12 mouse cellular contexts compared by ENCODE assay signal in genomic region chr13:53592755-53593154, GRCm38 (mm10).
DNase-seq lines count a peak whose midpoint lies in the region; ATAC-seq and TF ChIP-seq lines count a peak whose summit lies in the region.
"Had no signal": no experiment of that assay in that cellular context is flagged by ENCODE, and none has a peak within 500 bp of the region (broad histone marks: within the 10 kb centered on the region; RNA-seq: fewer than 3 reads in every experiment).

No protein-coding gene starts in this region.

- DNase-seq in embryonic facial prominence, embryonic 11.5 days (ENCODE audit: low spot score) = peak; percentile 64
- DNase-seq in embryonic facial prominence, embryonic 10.5 days (ENCODE audit: low spot score) = no peak
- DNase-seq in kidney, postnatal 4 days = peak; percentile 21 to 24
- DNase-seq in kidney, adult 8-10 months = no peak
- DNase-seq in urinary bladder, postnatal 14 days (ENCODE audit: low spot score) = peak; percentile 30
- DNase-seq in urinary bladder, adult 2 months (ENCODE audit: low spot score) = no peak
- peak; percentile 22 for DNase-seq in stomach, postnatal 0 days (ENCODE audit: low spot score)
- DNase-seq in gastrocnemius, postnatal 4 days (ENCODE audit: low spot score in 2 of 2) = no peak
- DNase-seq: B cell, adult 2 months; gastrocnemius, postnatal 10 days had no signal

- no peak overlapping the region for H3K27ac ChIP-seq in embryonic facial prominence, embryonic 11.5 days (replicated peaks; ENCODE audit: low read depth, low read length)
- H3K27ac ChIP-seq in embryonic facial prominence, embryonic 10.5 days (replicated peaks) = no peak overlapping the region
- H3K27ac ChIP-seq in stomach, postnatal 0 days (replicated peaks) = no peak overlapping the region
- H3K27ac ChIP-seq: embryonic facial prominence, embryonic 13.5 days; stomach, embryonic 15.5 days had no signal

- H3K9me3 ChIP-seq in embryonic facial prominence, embryonic 11.5 days (replicated peaks; ENCODE audit: control insufficient read depth, low read length) = no peaks in the 10 kb centered on the region
- no peaks in the 10 kb centered on the region for H3K9me3 ChIP-seq in embryonic facial prominence, embryonic 10.5 days
- H3K9me3 ChIP-seq in stomach, postnatal 0 days (ENCODE audit: control insufficient read depth, low read length) = no peaks in the 10 kb centered on the region
- H3K9me3 ChIP-seq: embryonic facial prominence, embryonic 13.5 days; stomach, embryonic 15.5 days had no signal

- peak; percentile 70 for TF ChIP-seq CTCF in stomach, postnatal 0 days (IDR thresholded peaks at IDR 0.05; ENCODE audit: low read depth)

- H3K27me3 ChIP-seq in embryonic facial prominence, embryonic 11.5 days (ENCODE audit: control insufficient read depth, insufficient read depth, low read length) = no peaks in the 10 kb centered on the region
- peaks cover 11% of the 10 kb centered on the region; the same call in 1 of the 2 replicates for H3K27me3 ChIP-seq in embryonic facial prominence, embryonic 10.5 days (replicated peaks; ENCODE audit: low read depth, poor library complexity, severe bottlenecking)
- no peaks in the 10 kb centered on the region for H3K27me3 ChIP-seq in stomach, postnatal 0 days (ENCODE audit: control insufficient read depth, insufficient read depth, low read length)
- H3K27me3 ChIP-seq: stomach, embryonic 15.5 days had no signal

- H3K9ac ChIP-seq in embryonic facial prominence, embryonic 11.5 days (replicated peaks; ENCODE audit: low read length) = no peak overlapping the region
- H3K9ac ChIP-seq in stomach, postnatal 0 days (ENCODE audit: low read length) = no peak overlapping the region
- H3K9ac ChIP-seq: embryonic facial prominence, embryonic 13.5 days; stomach, embryonic 15.5 days had no signal

- 11% methylated on average over 5 of the region's 5 CpGs for WGBS in embryonic facial prominence, embryonic 11.5 days
- 12% methylated on average over 5 of the region's 5 CpGs for WGBS in embryonic facial prominence, embryonic 10.5 days
- WGBS in stomach, postnatal 0 days = 13% methylated on average over 5 of the region's 5 CpGs

- TF ChIP-seq EP300 in stomach, postnatal 0 days (optimal IDR thresholded peaks at IDR 0.05) = no peak

- H3K4me2 ChIP-seq in embryonic facial prominence, embryonic 11.5 days (ENCODE audit: low read depth, low read length) = no peak overlapping the region
- H3K4me2 ChIP-seq in stomach, postnatal 0 days (replicated peaks; ENCODE audit: low read depth) = no peak overlapping the region
- H3K4me2 ChIP-seq: embryonic facial prominence, embryonic 13.5 days; stomach, embryonic 15.5 days had no signal

- H3K36me3 ChIP-seq in embryonic facial prominence, embryonic 11.5 days (replicated peaks; ENCODE audit: control insufficient read depth, insufficient read depth, low read depth, low read length) = no peaks in the 10 kb centered on the region
- H3K36me3 ChIP-seq in embryonic facial prominence, embryonic 10.5 days (replicated peaks) = no peaks in the 10 kb centered on the region
- no peaks in the 10 kb centered on the region for H3K36me3 ChIP-seq in stomach, postnatal 0 days (ENCODE audit: control insufficient read depth, insufficient read depth, low read length)
- H3K36me3 ChIP-seq: embryonic facial prominence, embryonic 13.5 days; stomach, embryonic 15.5 days had no signal

- H3K4me1 ChIP-seq in embryonic facial prominence, embryonic 11.5 days (ENCODE audit: control insufficient read depth, insufficient read depth, low read length) = peaks cover 2% of the 10 kb centered on the region; the same call in 1 of the 2 replicates
- H3K4me1 ChIP-seq in embryonic facial prominence, embryonic 10.5 days = peaks cover 35% of the 10 kb centered on the region
- H3K4me1 ChIP-seq in stomach, postnatal 0 days (replicated peaks; ENCODE audit: control insufficient read depth, insufficient read depth) = no peaks in the 10 kb centered on the region
- H3K4me1 ChIP-seq: stomach, embryonic 15.5 days had no signal

- ATAC-seq in embryonic facial prominence, embryonic 11.5 days (replicated peaks; ENCODE audit: insufficient number of reproducible peaks, low FRiP score, low TSS enrichment, low read depth) = no peak
- no peak for ATAC-seq in stomach, postnatal 0 days (ENCODE audit: low FRiP score, low TSS enrichment)

- no peak overlapping the region for H3K4me3 ChIP-seq in embryonic facial prominence, embryonic 11.5 days (ENCODE audit: low read depth, low read length)
- no peak overlapping the region for H3K4me3 ChIP-seq in embryonic facial prominence, embryonic 10.5 days
- H3K4me3 ChIP-seq in stomach, postnatal 0 days (ENCODE audit: low read depth, low read length) = no peak overlapping the region
- H3K4me3 ChIP-seq: embryonic facial prominence, embryonic 13.5 days; stomach, embryonic 15.5 days had no signal

Comparison
In these comparisons a context has a peak if more than half of its experiments do, and no peak if none do; other contexts are left out.
1. DNase-seq: peak in embryonic facial prominence, embryonic 11.5 days (single experiment), kidney, postnatal 4 days (2 of 2), urinary bladder, postnatal 14 days (single experiment) and stomach, postnatal 0 days (single experiment); none in embryonic facial prominence, embryonic 10.5 days (single experiment), kidney, adult 8-10 months (0 of 2), urinary bladder, adult 2 months (single experiment) and gastrocnemius, postnatal 4 days (0 of 2).